ENCODE assay signal across 27 mouse cellular contexts in the genomic region with DNA sequence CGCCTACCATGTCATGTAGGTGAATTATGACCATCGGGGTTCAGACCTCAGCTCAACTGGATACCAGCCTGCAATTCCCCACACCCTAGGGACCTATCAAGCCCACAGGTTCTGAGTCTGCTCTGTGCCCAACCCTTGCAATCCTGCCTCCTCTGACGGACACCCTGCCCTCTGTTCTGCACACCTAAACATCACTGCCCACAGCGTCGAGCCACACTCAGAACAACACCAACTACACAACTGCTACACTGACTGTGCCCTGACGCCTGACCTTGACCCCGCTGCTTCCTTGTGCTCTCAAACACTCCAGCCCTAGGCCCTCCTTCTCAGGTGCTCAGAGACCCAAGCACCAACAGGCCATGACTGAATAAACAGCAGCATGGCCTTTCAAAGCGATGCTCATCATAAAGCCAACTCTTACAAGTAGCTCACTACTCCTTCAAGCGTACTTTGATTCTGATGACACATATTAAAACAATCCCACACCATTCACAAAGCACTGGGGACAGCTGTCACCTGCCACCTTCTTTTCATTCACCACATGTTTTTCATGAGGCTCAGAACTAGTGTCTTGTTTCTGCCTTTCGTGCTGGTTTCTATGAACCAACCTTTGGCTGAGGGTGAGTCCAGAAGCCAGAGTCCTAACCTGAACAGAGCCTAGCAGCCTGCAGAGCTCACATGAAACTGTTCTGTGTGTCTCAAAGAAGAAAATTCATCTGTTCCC. TPM values are rescaled to one million over a fixed set of nuclear protein-coding genes. Genes with fewer than 3 reads are reported as not detected.
DNase-seq lines count a peak whose midpoint lies in the region; ATAC-seq and TF ChIP-seq lines count a peak whose summit lies in the region.
"Had no signal": no experiment of that assay in that cellular context is flagged by ENCODE, and none has a peak within 500 bp of the region (broad histone marks: within the 10 kb centered on the region; RNA-seq: fewer than 3 reads in every experiment).

No protein-coding gene starts in this region.

- H3ac ChIP-seq in C2C12 (ENCODE audit: control insufficient read depth, insufficient read length, low read depth) (no peak overlapping the region), myocyte (ENCODE audit: control insufficient read depth, insufficient read length) (no peak overlapping the region)

- DNase-seq in kidney, adult 2 months, result peak; percentile 24
- no peak for DNase-seq in kidney, adult 9 months
- peak; percentile 27 to 50 for DNase-seq in lung, adult 18-20 months
- no peak for DNase-seq in lung, postnatal 10 days
- DNase-seq: adrenal gland, postnatal 10 days; cerebellum, adult 8-10 months; cerebellum, postnatal 36 days; gastrocnemius, postnatal 25 days; heart, adult 18-20 months; layer of hippocampus, postnatal 36 days; left cerebral cortex, postnatal 4 days; liver; lung, embryonic 14.5 days; right cerebral cortex, adult 18-20 months; thymus, adult 18-20 months; thymus, postnatal 25 days had no signal

- peak overlapping the region; percentile 26 for H3K4me2 ChIP-seq in myocyte (ENCODE audit: low read depth)
- H3K4me2 ChIP-seq: heart, embryonic 11.5 days; lung, embryonic 14.5 days; midbrain, embryonic 11.5 days; neural tube, embryonic 12.5 days had no signal

- ATAC-seq in erythroblast, adult 5-6 weeks (replicated peaks; ENCODE audit: low FRiP score, poor library complexity, severe bottlenecking), result no peak
- ATAC-seq: forebrain, embryonic 14.5 days; hindbrain, embryonic 16.5 days; midbrain, embryonic 16.5 days had no signal

- WGBS in kidney, adult 2 months, result 48% methylated on average over 10 of the region's 10 CpGs

- peak overlapping the region; percentile 58 for H3K27ac ChIP-seq in kidney, adult 2 months (ENCODE audit: insufficient read depth, low read depth, low read length)
- H3K27ac ChIP-seq: liver, embryonic 14.5 days; neural tube, embryonic 12.5 days; stomach, postnatal 0 days had no signal

- no peak overlapping the region for H3K4me3 ChIP-seq in kidney, adult 2 months (ENCODE audit: insufficient read depth, low read depth, low read length)
- H3K4me3 ChIP-seq in C2C12 (ENCODE audit: insufficient read depth, poor library complexity, severe bottlenecking) (no peak overlapping the region), myocyte (no peak overlapping the region)
- H3K4me3 ChIP-seq: neural tube, embryonic 12.5 days had no signal

- TF ChIP-seq CTCF in kidney, adult 2 months (conservative IDR thresholded peaks at IDR 0.05; ENCODE audit: insufficient read depth, insufficient read length, low read depth, low read length), result no peak
- TF ChIP-seq CTCF in C2C12 (IDR thresholded peaks at IDR 0.05; ENCODE audit: control insufficient read depth, insufficient read depth, insufficient read length), result no peak

- H3K27me3 ChIP-seq in kidney, adult 2 months (replicated peaks; ENCODE audit: control insufficient read depth, insufficient read depth, low read length), result no peaks in the 10 kb centered on the region
- H3K27me3 ChIP-seq in C2C12 (ENCODE audit: control insufficient read depth, insufficient read depth, insufficient read length) (no peaks in the 10 kb centered on the region), myocyte (ENCODE audit: control insufficient read depth, insufficient read depth, insufficient read length) (no peaks in the 10 kb centered on the region)
- H3K27me3 ChIP-seq: neural tube, embryonic 12.5 days had no signal

- no peaks in the 10 kb centered on the region for H3K36me3 ChIP-seq in kidney, adult 2 months (ENCODE audit: control insufficient read depth, insufficient read depth, low read length)
- peaks cover 43% of the 10 kb centered on the region for H3K36me3 ChIP-seq in C2C12 (ENCODE audit: control insufficient read depth, insufficient read depth)
- peaks cover 21% of the 10 kb centered on the region for H3K36me3 ChIP-seq in myocyte (ENCODE audit: control insufficient read depth, insufficient read depth)

- H3K79me3 ChIP-seq in C2C12 (ENCODE audit: low read depth), result peaks cover 86% of the 10 kb centered on the region

- TF ChIP-seq POLR2A in kidney, adult 2 months (IDR thresholded peaks at IDR 0.05; ENCODE audit: low read depth, low read length), result no peak
- TF ChIP-seq POLR2A in myocyte (IDR thresholded peaks at IDR 0.05; ENCODE audit: insufficient read length, low read depth), result no peak

- H3K79me2 ChIP-seq in C2C12 (ENCODE audit: control insufficient read depth, insufficient read depth) (peaks cover 97% of the 10 kb centered on the region), myocyte (ENCODE audit: control insufficient read depth, insufficient read depth) (peaks cover 94% of the 10 kb centered on the region)

- peaks cover 22% of the 10 kb centered on the region for H3K4me1 ChIP-seq in kidney, adult 2 months (ENCODE audit: control insufficient read depth, insufficient read depth, low read length)

TF ChIP-seq in C2C12, 6 proteins besides CTCF, POLR2A, EP300 and RAD21:
- TF ChIP-seq FOSL1 (IDR thresholded peaks at IDR 0.05; ENCODE audit: insufficient read depth, low read length, poor library complexity, severe bottlenecking), result no peak
- peak; percentile 66 for TF ChIP-seq MYOD1 (IDR thresholded peaks at IDR 0.05; ENCODE audit: control insufficient read depth, insufficient read length, low read depth)
TF ChIP-seq in C2C12: peak in this region for 1.

TF ChIP-seq in myocyte, 11 proteins besides CTCF, POLR2A, EP300 and RAD21:
- TF ChIP-seq TCF3 (IDR thresholded peaks at IDR 0.05; ENCODE audit: insufficient read length, low read depth) (no peak), SRF (IDR thresholded peaks at IDR 0.05; ENCODE audit: control insufficient read depth, insufficient read length, low read depth) (no peak), CEBPB (IDR thresholded peaks at IDR 0.05; ENCODE audit: insufficient read depth, poor library complexity, severe bottlenecking) (no peak), POLR2AphosphoS2 (IDR thresholded peaks at IDR 0.05; ENCODE audit: insufficient read length, low read depth) (peak; percentile 18), USF1 (IDR thresholded peaks at IDR 0.05; ENCODE audit: low read depth) (no peak), E2F4 (IDR thresholded peaks at IDR 0.05; ENCODE audit: insufficient read depth) (no peak), MYOD1 (IDR thresholded peaks at IDR 0.05; ENCODE audit: control insufficient read depth in 1 of 3, insufficient read length in 2 of 3, low read depth in 2 of 3) (peak; percentile 46 to 89 (median 79)), TCF12 (IDR thresholded peaks at IDR 0.05; ENCODE audit: insufficient read depth, poor library complexity, severe bottlenecking) (peak; percentile 72), MAX (IDR thresholded peaks at IDR 0.05; ENCODE audit: low read depth) (no peak), MYOG (IDR thresholded peaks at IDR 0.05; ENCODE audit: control insufficient read depth in 1 of 3, insufficient read depth in 1 of 3, insufficient read length in 2 of 3, low read depth in 2 of 3) (peak in 2 of 3 experiments; percentile 54 to 83), REST (IDR thresholded peaks at IDR 0.05; ENCODE audit: insufficient read depth, insufficient read length) (no peak)

RNA-seq across cellular contexts. Expression of gene Traf2, which starts 4.9 kb away (rescaled TPM):
- 14.8 and 15.3 TPM in 2 replicates for polyA plus RNA-seq in kidney, adult 2 months (2012; rRNA removed)
- polyA plus RNA-seq in C2C12 (2012; fragmentation: generic; extraction: Trizol) (28.8 TPM), myocyte (2012; fragmentation: generic; extraction: Trizol) (40.4 TPM)
- 1.7 and 2.3 TPM in 2 replicates for total RNA-seq in erythroblast, adult 5-6 weeks (2015; ENCODE audit: low replicate concordance)
- 4.2 and 4.3 TPM in 2 replicates for total RNA-seq in erythroblast, adult 5-6 weeks (2017; ENCODE audit: low replicate concordance)

RNA-seq across cellular contexts. Expression of gene Edf1, which starts 15.8 kb away (rescaled TPM):
- 195 and 198 TPM in 2 replicates for polyA plus RNA-seq in kidney, adult 2 months (2012; rRNA removed)
- 340 TPM for polyA plus RNA-seq in C2C12 (2012; fragmentation: generic; extraction: Trizol)
- 513 TPM for polyA plus RNA-seq in myocyte (2012; fragmentation: generic; extraction: Trizol)
- 27.3 and 50.2 TPM in 2 replicates for total RNA-seq in erythroblast, adult 5-6 weeks (2015; ENCODE audit: low replicate concordance)
- 32.2 and 32.9 TPM in 2 replicates for total RNA-seq in erythroblast, adult 5-6 weeks (2017; ENCODE audit: low replicate concordance)

RNA-seq across cellular contexts. Expression of gene Mamdc4, which starts 32.8 kb away (rescaled TPM):
- 1.3 and 2.3 TPM in 2 replicates for polyA plus RNA-seq in kidney, adult 2 months (2012; rRNA removed)
- polyA plus RNA-seq in C2C12 (2012; fragmentation: generic; extraction: Trizol) (5.7 TPM), myocyte (2012; fragmentation: generic; extraction: Trizol) (8.7 TPM)
- total RNA-seq in erythroblast, adult 5-6 weeks (2015; ENCODE audit: low replicate concordance), result 2.5 and 7.1 TPM in 2 replicates
- 4.3 and 4.5 TPM in 2 replicates for total RNA-seq in erythroblast, adult 5-6 weeks (2017; ENCODE audit: low replicate concordance)

RNA-seq across cellular contexts. Expression of gene Phpt1, which starts 33.2 kb away (rescaled TPM):
- 74.9 and 92.3 TPM in 2 replicates for polyA plus RNA-seq in kidney, adult 2 months (2012; rRNA removed)
- polyA plus RNA-seq in C2C12 (2012; fragmentation: generic; extraction: Trizol) (94.2 TPM), myocyte (2012; fragmentation: generic; extraction: Trizol) (108 TPM)
- total RNA-seq in erythroblast, adult 5-6 weeks (2015; ENCODE audit: low replicate concordance), result 0.96 and 7.1 TPM in 2 replicates
- total RNA-seq in erythroblast, adult 5-6 weeks (2017; ENCODE audit: low replicate concordance), result 2.1 TPM in 1 of 2 replicates, not detected in the other

RNA-seq across cellular contexts. Expression of gene Ajm1, which starts 39.8 kb away (rescaled TPM):
- polyA plus RNA-seq in kidney, adult 2 months (2012; rRNA removed), result 0.36 and 0.62 TPM in 2 replicates
- 0.29 TPM for polyA plus RNA-seq in C2C12 (2012; fragmentation: generic; extraction: Trizol)
- polyA plus RNA-seq in myocyte (2012; fragmentation: generic; extraction: Trizol), result 1.0 TPM
- 0.63 TPM in 1 of 2 replicates, not detected in the other for total RNA-seq in erythroblast, adult 5-6 weeks (2015; ENCODE audit: low replicate concordance)
- total RNA-seq in erythroblast, adult 5-6 weeks (2017; ENCODE audit: low replicate concordance), result not detected in 2 replicates
- total RNA-seq: gastrocnemius, postnatal 25 days had no signal
- polyA plus RNA-seq: lung, embryonic 14.5 days had no signal

Comparison
In these comparisons a context has a peak if more than half of its experiments do, and no peak if none do; other contexts are left out.
1. DNase-seq: peak in kidney, adult 2 months (single experiment) and lung, adult 18-20 months (2 of 2); none in kidney, adult 9 months (single experiment) and lung, postnatal 10 days (single experiment).